Mouse (Mus musculus): ENCODE data around the gene Aebp2. TPM values are rescaled to one million over a fixed set of nuclear protein-coding genes. Genes with fewer than 3 reads are reported as not detected.
"Not testable (repeated sequence)": the region's sequence is repeated elsewhere in the genome, so short reads cannot be mapped to it uniquely, and the experiment has no call there.

Aebp2 gene
- polyA plus RNA-seq, 1 experiment from 2014 or later, result 2.7 TPM

- no peaks in the 10 kb centered on the region for H3K4me1 ChIP-seq (replicated peaks)
- no peaks in the 10 kb centered on the region for H3K27me3 ChIP-seq
- H3K9me3 ChIP-seq (replicated peaks), result no peaks in the 10 kb centered on the region
- H3K36me3 ChIP-seq (replicated peaks), result peaks cover 23% of the 10 kb centered on the region
- WGBS (ENCODE audit: insufficient replicate concordance), result 75% methylated on average over 7 of the region's 7 CpGs
- ATAC-seq (ENCODE audit: insufficient read depth), result no peak
- no peak overlapping the region for H3K4me2 ChIP-seq
- H3K4me3 ChIP-seq (replicated peaks), result no peak overlapping the region
- no peak overlapping the region for H3K9ac ChIP-seq
- H3K27ac ChIP-seq (replicated peaks), result no peak overlapping the region
Observed at GRCm38 (mm10) chr6:140655451-140655850, 33.0 kb downstream of the Aebp2 start.

- H3K9me3 ChIP-seq (replicated peaks), result no peaks in the 10 kb centered on the region
- 83% methylated on average over 3 of the region's 3 CpGs for WGBS (ENCODE audit: insufficient replicate concordance)
- ATAC-seq (ENCODE audit: insufficient read depth), result no peak
- no peak overlapping the region for H3K4me3 ChIP-seq (replicated peaks)
- no peak overlapping the region for H3K4me2 ChIP-seq
- no peak overlapping the region for H3K27ac ChIP-seq (replicated peaks)
- H3K9ac ChIP-seq, result no peak overlapping the region
- H3K36me3 ChIP-seq (replicated peaks), result peaks cover 16% of the 10 kb centered on the region
- H3K4me1 ChIP-seq (replicated peaks), result peaks cover 5% of the 10 kb centered on the region; the same call in 1 of the 2 replicates
- H3K27me3 ChIP-seq, result no peaks in the 10 kb centered on the region
Observed at GRCm38 (mm10) chr6:140656991-140657390, 34.5 kb downstream of the Aebp2 start.

GRCm38 (mm10) chr6:140657920-140658522 is 35.6 kb downstream of the Aebp2 start:
- 62% methylated on average over 3 of the region's 3 CpGs for WGBS (ENCODE audit: insufficient replicate concordance)
- H3K27ac ChIP-seq (replicated peaks), result no peak overlapping the region

GRCm38 (mm10) chr6:140661111-140661510 is 38.6 kb downstream of the Aebp2 start:
- no peaks in the 10 kb centered on the region for H3K9me3 ChIP-seq (replicated peaks)
- H3K4me3 ChIP-seq (replicated peaks), result no peak overlapping the region
- WGBS (ENCODE audit: insufficient replicate concordance), result 66% methylated on average over 10 of the region's 10 CpGs
- ATAC-seq (ENCODE audit: insufficient read depth), result 0 out of 2 replicates have a peak, but pooled peaks have one; percentile 28
- H3K9ac ChIP-seq, result no peak overlapping the region
- H3K27me3 ChIP-seq, result no peaks in the 10 kb centered on the region
- no peak overlapping the region for H3K4me2 ChIP-seq
- H3K4me1 ChIP-seq (replicated peaks), result peaks cover 5% of the 10 kb centered on the region; the same call in 1 of the 2 replicates
- no peak overlapping the region; the same call in 1 of the 2 replicates for H3K27ac ChIP-seq (replicated peaks)
- H3K36me3 ChIP-seq (replicated peaks), result no peaks in the 10 kb centered on the region

More at GRCm38 (mm10) chr6:140657920-140658522, 35.6 kb downstream of the Aebp2 start:
- H3K4me2 ChIP-seq, result no peak overlapping the region
- H3K9me3 ChIP-seq (replicated peaks), result no peaks in the 10 kb centered on the region
- H3K27me3 ChIP-seq, result no peaks in the 10 kb centered on the region
- no peak overlapping the region for H3K4me3 ChIP-seq (replicated peaks)
- H3K4me1 ChIP-seq (replicated peaks), result peaks cover 5% of the 10 kb centered on the region; the same call in 1 of the 2 replicates
- H3K36me3 ChIP-seq (replicated peaks), result peaks cover 12% of the 10 kb centered on the region
- H3K9ac ChIP-seq, result no peak overlapping the region
- no peak for ATAC-seq (ENCODE audit: insufficient read depth)

DNA sequence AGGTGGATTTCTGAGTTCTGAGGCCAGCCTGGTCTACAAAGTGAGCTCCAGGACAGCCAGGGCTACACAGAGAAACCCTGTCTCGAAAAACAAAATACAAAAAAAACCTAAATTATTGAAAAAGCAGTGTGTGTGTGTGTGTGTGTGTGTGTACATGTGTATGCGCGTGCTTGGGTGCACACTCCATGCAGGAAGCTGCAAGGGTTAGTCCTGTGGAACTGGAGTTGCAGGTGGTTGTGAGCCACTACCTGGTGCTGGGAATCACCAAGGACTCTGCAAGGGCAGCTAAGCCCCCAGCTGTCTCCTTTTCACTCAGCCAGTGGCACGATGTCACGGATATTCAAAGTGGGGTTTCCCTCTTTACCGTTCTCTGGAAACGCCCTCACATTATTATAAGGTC is 39.3 kb downstream of the Aebp2 start:
- no peaks in the 10 kb centered on the region for H3K36me3 ChIP-seq (replicated peaks)
- WGBS (ENCODE audit: insufficient replicate concordance), result 78% methylated on average over 7 of the region's 7 CpGs
- no peaks in the 10 kb centered on the region for H3K27me3 ChIP-seq
- H3K4me2 ChIP-seq, result no peak overlapping the region
- no peak overlapping the region for H3K9ac ChIP-seq
- H3K9me3 ChIP-seq (replicated peaks), result no peaks in the 10 kb centered on the region
- no peak overlapping the region for H3K27ac ChIP-seq (replicated peaks)
- no peak for ATAC-seq (ENCODE audit: insufficient read depth)
- peaks cover 5% of the 10 kb centered on the region; the same call in 1 of the 2 replicates for H3K4me1 ChIP-seq (replicated peaks)
- no peak overlapping the region for H3K4me3 ChIP-seq (replicated peaks)

DNA sequence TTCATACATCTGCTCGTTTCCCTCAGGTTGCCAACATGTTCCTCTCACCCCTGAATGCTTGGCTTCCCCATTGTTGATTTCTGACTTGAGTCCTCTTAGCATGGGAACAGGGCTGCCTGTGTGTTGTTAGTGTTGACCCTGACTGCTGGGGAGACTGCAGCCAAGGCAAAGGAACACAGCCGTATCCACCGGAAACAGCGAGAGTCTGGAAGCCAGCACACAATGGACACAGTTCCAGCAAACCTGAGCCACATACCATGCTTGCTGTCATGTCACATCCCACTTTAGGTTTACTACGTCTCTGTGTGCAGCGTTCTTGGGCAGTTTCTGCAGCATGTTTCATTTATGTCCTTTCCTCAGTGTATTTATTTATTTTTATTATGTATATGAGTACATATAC is 39.8 kb downstream of the Aebp2 start:
- WGBS (ENCODE audit: insufficient replicate concordance), result 59% methylated on average over 6 of the region's 6 CpGs
- H3K4me3 ChIP-seq (replicated peaks), result no peak overlapping the region
- ATAC-seq (ENCODE audit: insufficient read depth), result no peak
- no peak overlapping the region for H3K4me2 ChIP-seq
- H3K27me3 ChIP-seq, result no peaks in the 10 kb centered on the region
- no peaks in the 10 kb centered on the region for H3K36me3 ChIP-seq (replicated peaks)
- H3K4me1 ChIP-seq (replicated peaks), result peaks cover 5% of the 10 kb centered on the region; the same call in 1 of the 2 replicates
- H3K9me3 ChIP-seq (replicated peaks), result no peaks in the 10 kb centered on the region
- no peak overlapping the region for H3K9ac ChIP-seq
- no peak overlapping the region for H3K27ac ChIP-seq (replicated peaks)

DNA sequence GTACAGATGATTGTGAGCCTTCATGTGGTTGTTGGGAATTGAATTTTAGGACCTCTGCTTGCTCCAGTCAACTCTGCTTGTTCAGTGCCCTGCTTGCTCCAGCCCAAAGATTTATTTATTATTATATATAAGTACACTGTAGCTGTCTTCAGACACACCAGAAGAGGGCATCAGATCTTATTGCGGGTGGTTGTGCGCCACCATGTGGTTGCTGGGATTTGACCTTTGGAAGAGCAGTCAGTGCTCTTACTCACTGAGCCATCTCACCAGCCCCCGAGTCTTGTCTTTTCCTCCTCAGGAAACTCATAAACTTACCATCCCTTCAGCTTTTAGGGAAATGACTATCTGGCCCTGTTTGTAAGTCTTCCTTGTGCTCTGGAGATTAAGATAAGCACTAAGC is 40.2 kb downstream of the Aebp2 start:
- H3K9me3 ChIP-seq (replicated peaks); H3K4me3 ChIP-seq (replicated peaks); H3K9ac ChIP-seq; H3K27ac ChIP-seq (replicated peaks); ATAC-seq (ENCODE audit: insufficient read depth); H3K4me2 ChIP-seq; H3K36me3 ChIP-seq (replicated peaks); H3K4me1 ChIP-seq (replicated peaks); H3K27me3 ChIP-seq: not testable (repeated sequence)
- WGBS (ENCODE audit: insufficient replicate concordance), result 19% methylated on average over 3 of the region's 3 CpGs

DNA sequence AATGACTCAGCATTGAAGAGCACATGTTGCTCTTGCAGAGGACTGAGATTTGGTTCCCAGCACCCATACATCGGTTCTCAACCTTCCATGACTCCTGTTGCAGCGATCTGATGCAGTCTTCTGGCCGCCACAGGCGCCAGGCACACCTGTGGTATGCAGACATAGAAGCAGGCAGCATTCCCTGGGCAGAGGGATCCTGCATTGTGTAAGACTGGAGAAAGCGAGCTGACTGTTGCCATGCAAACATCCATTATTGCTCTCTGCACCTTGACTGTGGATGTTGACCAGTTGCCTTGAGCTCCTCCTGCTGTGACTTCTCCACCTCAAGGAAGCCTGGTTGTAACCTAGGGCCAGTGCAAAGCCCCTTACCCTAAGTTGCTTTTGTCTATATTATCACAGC is 42.1 kb downstream of the Aebp2 start:
- Histone ChIP-seq H3K27me3 (no peaks in the 10 kb centered on the region), H3K9ac (no peak overlapping the region), H3K4me3 (replicated peaks) (no peak overlapping the region), H3K4me1 (replicated peaks) (peaks cover 5% of the 10 kb centered on the region; the same call in 1 of the 2 replicates), H3K36me3 (replicated peaks) (no peaks in the 10 kb centered on the region), H3K4me2 (no peak overlapping the region), H3K27ac (replicated peaks) (no peak overlapping the region), H3K9me3 (replicated peaks) (no peaks in the 10 kb centered on the region)
- no peak for ATAC-seq (ENCODE audit: insufficient read depth)
- WGBS (ENCODE audit: insufficient replicate concordance), result 63% methylated on average over 5 of the region's 5 CpGs

DNA sequence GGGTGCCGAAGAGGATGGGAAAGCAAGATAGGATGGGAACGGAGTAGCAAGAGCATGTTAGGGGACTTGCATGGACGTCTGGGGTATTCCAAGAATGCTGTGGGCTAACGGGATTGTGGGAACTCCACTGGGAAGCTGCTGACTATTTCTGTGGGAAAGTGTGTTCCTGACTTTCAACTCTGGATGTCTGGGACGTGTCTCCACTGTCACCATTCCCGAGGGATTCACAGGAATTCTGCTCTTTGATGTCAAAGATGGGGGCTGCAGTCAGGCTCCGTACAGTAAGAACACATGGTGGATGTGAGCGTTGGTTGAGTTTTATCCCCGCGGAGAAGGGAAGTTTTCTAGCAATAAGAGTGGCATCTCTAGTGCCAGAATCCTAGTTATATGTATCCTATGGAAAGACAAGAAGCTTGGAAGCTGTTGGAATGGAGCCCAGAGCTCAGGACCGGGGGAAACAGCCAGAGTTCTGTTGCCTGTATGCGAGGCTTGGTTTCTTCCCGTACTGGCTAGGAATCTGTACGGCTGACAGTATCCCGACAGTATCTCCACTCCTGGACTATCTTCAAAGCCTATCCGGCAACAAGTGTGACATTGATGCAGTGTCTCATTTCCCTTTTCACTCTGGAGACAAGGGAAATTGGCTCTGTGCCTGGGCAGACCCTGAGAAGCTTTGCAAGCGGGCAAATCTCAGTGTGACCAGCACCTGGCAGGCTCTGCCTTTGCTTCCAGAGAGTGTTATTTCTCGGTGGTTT is 44.2 kb downstream of the Aebp2 start:
- Histone ChIP-seq H3K27me3 (no peaks in the 10 kb centered on the region), H3K27ac (replicated peaks) (no peak overlapping the region), H3K9ac (no peak overlapping the region), H3K36me3 (replicated peaks) (no peaks in the 10 kb centered on the region), H3K9me3 (replicated peaks) (no peaks in the 10 kb centered on the region), H3K4me1 (replicated peaks) (no peaks in the 10 kb centered on the region), H3K4me2 (no peak overlapping the region), H3K4me3 (replicated peaks) (no peak overlapping the region)
- no peak for ATAC-seq (ENCODE audit: insufficient read depth)
- 57% methylated on average over 18 of the region's 18 CpGs for WGBS (ENCODE audit: insufficient replicate concordance)

DNA sequence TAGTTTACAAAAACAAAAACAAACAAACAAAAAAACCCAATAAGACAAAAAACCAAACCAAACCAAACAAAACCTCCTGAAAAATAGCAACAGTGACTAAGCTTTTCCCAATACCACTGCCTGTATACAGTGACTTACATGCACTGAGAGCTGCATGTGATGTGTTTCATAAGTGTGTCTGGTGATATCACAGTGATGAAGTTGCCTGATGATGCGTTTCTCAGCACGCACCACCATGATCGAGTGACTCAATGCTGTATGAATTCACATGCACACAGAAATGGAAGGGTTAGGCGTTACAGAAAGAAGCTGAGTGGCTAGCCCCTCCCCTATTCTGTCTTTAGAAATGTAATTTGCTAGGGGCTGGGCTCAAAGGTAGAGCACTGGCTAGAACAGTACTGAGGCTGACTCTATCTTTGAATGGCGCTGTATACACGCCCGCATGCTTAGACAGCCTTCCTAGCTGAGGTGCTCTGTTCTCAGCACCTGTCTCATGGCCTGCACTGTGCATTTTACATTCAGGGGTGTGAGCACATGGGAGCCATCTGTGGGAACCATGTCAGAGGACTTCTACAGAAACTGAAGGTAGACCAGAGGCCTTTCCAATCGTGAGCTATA is 44.9 kb downstream of the Aebp2 start:
- ATAC-seq (ENCODE audit: insufficient read depth), result no peak
- Histone ChIP-seq H3K9ac (no peak overlapping the region), H3K4me2 (no peak overlapping the region), H3K4me3 (replicated peaks) (no peak overlapping the region), H3K9me3 (replicated peaks) (no peaks in the 10 kb centered on the region), H3K27ac (replicated peaks) (no peak overlapping the region), H3K36me3 (replicated peaks) (no peaks in the 10 kb centered on the region), H3K4me1 (replicated peaks) (no peaks in the 10 kb centered on the region), H3K27me3 (no peaks in the 10 kb centered on the region)
- WGBS (ENCODE audit: insufficient replicate concordance), result 76% methylated on average over 8 of the region's 8 CpGs

GRCm38 (mm10) chr6:140674414-140674813 is 52.0 kb downstream of the Aebp2 start:
- 67% methylated on average over 3 of the region's 3 CpGs for WGBS (ENCODE audit: insufficient replicate concordance)
- H3K4me2 ChIP-seq, result no peak overlapping the region
- H3K4me3 ChIP-seq (replicated peaks), result no peak overlapping the region
- no peaks in the 10 kb centered on the region for H3K27me3 ChIP-seq
- ATAC-seq (ENCODE audit: insufficient read depth), result peak; percentile 31; the same call in 1 of the 2 replicates
- no peak overlapping the region for H3K27ac ChIP-seq (replicated peaks)
- H3K36me3 ChIP-seq (replicated peaks), result no peaks in the 10 kb centered on the region
- no peaks in the 10 kb centered on the region for H3K4me1 ChIP-seq (replicated peaks)
- H3K9ac ChIP-seq, result no peak overlapping the region
- H3K9me3 ChIP-seq (replicated peaks), result no peaks in the 10 kb centered on the region

Measured in liver, embryonic 15.5 days (tissue).